Mouse (Mus musculus) CH12.LX (cell line): ENCODE results near the gene Elof1.

Experiments
- CHD2 ChIP-seq: IDR thresholded peaks from 2 replicates; pipeline ENCODE4 v1.6.1; 2011; ENCODE audit warnings: low read length, improper control_type of control experiment
- CTCF ChIP-seq, 2 experiments: IDR thresholded peaks in 1 of 2; conservative IDR thresholded peaks in 1 of 2; 2 replicates each; pipeline ENCODE4 v1.5.1; 2011 to 2012; ENCODE audit warnings: low read depth in 2 of 2, low read length in 2 of 2, improper control_type of control experiment in 1 of 2, inconsistent platforms in 1 of 2, mild to moderate bottlenecking in 1 of 2, moderate library complexity in 1 of 2
- EP300 ChIP-seq: IDR thresholded peaks from 2 replicates; pipeline ENCODE4 v1.6.1; 2011; ENCODE audit warnings: low read length, improper control_type of control experiment
- HCFC1 ChIP-seq: IDR thresholded peaks from 2 replicates; pipeline ENCODE4 v1.6.1; 2012; ENCODE audit warnings: low read depth, mild to moderate bottlenecking, inconsistent platforms, low read length, improper control_type of control experiment
- MYC ChIP-seq: IDR thresholded peaks from 2 replicates; pipeline ENCODE4 v1.6.1; 2011; ENCODE audit warnings: low read depth, mild to moderate bottlenecking, improper control_type of control experiment, low read length
- POLR2A ChIP-seq: IDR thresholded peaks from 2 replicates; pipeline ENCODE4 v1.6.1; 2011; ENCODE audit warnings: low read depth, mild to moderate bottlenecking, improper control_type of control experiment, low read length
- POLR2AphosphoS2 ChIP-seq: IDR thresholded peaks from 2 replicates; pipeline ENCODE4 v1.6.1; 2011; ENCODE audit warnings: low read depth, low read length, improper control_type of control experiment
- RCOR1 ChIP-seq: conservative IDR thresholded peaks from 2 replicates; pipeline ENCODE4 v1.6.1; 2012; ENCODE audit warnings: low read depth, mild to moderate bottlenecking, inconsistent platforms, low read length, improper control_type of control experiment
- TCF12 ChIP-seq: IDR thresholded peaks from 2 replicates; pipeline ENCODE4 v1.6.1; 2014; ENCODE audit warnings: low read depth, mild to moderate bottlenecking, inconsistent platforms, low read length, improper control_type of control experiment
- USF2 ChIP-seq: conservative IDR thresholded peaks from 2 replicates; pipeline ENCODE4 v1.6.1; 2011; ENCODE audit warnings: low read depth, low read length, improper control_type of control experiment
- ZC3H11A ChIP-seq: IDR thresholded peaks from 2 replicates; pipeline ENCODE4 v1.6.1; 2012; ENCODE audit warnings: low read depth, mild to moderate bottlenecking, inconsistent platforms, low read length, improper control_type of control experiment

DNA sequence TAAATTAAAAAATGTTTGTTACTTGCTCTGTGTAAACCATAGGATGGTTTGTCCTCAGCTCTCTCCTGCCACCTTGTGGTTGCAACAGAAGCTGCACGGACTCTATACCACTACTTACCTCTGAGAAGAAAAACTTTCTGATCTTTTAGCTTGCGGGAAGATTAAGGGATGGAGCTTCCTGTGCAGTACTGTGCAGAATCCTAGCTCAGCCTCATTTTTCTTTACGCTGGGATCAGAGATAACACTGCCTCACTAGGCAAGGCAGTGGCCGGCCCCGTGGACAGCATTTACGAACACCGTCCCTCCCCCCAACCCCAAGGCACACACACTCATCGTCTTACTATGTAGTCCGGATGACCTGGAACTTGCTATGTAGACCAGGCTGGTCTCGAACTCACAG is 38.6 kb upstream of the Elof1 start:
- TF ChIP-seq CTCF (conservative IDR thresholded peaks at IDR 0.05 in 1 of 2, IDR thresholded peaks at IDR 0.05 in 1 of 2; ENCODE audit: low read depth in 2 of 2, low read length in 2 of 2) (peak; percentile 84 to 90), CHD2 (0 out of 2 replicates have a peak, but pooled peaks have one; percentile 15), POLR2A (no peak), HCFC1 (no peak), POLR2AphosphoS2 (no peak), RCOR1 (no peak), EP300 (no peak), TCF12 (no peak), ZC3H11A (peak; percentile 37; the same call in 1 of the 2 replicates), USF2 (no peak), MYC (peak; percentile 51; the same call in 1 of the 2 replicates)
